Mouse (Mus musculus) neural tube, embryonic 13.5 days (tissue): ENCODE results near the gene Npdc1. TPM values are rescaled to one million over a fixed set of nuclear protein-coding genes. Genes with fewer than 3 reads are reported as not detected.

Experiments used
- ATAC-seq: fragments of 200-750 bp; cut with Nextera tagmentation; 2 replicates; pipeline ENCODE4 v1.8.0; 2017; ENCODE audit warnings: low read depth, mild to moderate bottlenecking, moderate TSS enrichment, moderate library complexity
- H3K27ac ChIP-seq: fragments of 300-500 bp; sonication (generic); replicated peaks from 2 replicates; pipeline ENCODE4 v1.5.1; 2015; ENCODE audit warnings: moderate library complexity, mild to moderate bottlenecking, inconsistent platforms
- H3K27me3 ChIP-seq: fragments of 300-500 bp; sonication (generic); 2 replicates; pipeline ENCODE4 v1.6.1; 2015; ENCODE audit warnings: mild to moderate bottlenecking, inconsistent platforms
- H3K36me3 ChIP-seq: fragments of 300-500 bp; sonication (generic); 2 replicates; pipeline ENCODE4 v1.6.1; 2015; ENCODE audit warnings: mild to moderate bottlenecking, inconsistent platforms
- H3K4me1 ChIP-seq: fragments of 300-500 bp; sonication (generic); replicated peaks from 2 replicates; pipeline ENCODE4 v1.6.1; 2015; ENCODE audit warnings: inconsistent platforms
- H3K4me2 ChIP-seq: fragments of 300-500 bp; sonication (generic); 2 replicates; pipeline ENCODE4 v1.6.1; 2015; ENCODE audit warnings: inconsistent platforms, mild to moderate bottlenecking, moderate library complexity
- H3K4me3 ChIP-seq: fragments of 300-500 bp; sonication (generic); 2 replicates; pipeline ENCODE4 v1.5.1; 2015; ENCODE audit warnings: mild to moderate bottlenecking, inconsistent platforms
- H3K9ac ChIP-seq: fragments of 300-500 bp; sonication (generic); 2 replicates; pipeline ENCODE4 v1.6.1; 2015; ENCODE audit warnings: moderate library complexity, mild to moderate bottlenecking, inconsistent platforms
- H3K9me3 ChIP-seq: fragments of 300-500 bp; sonication (generic); 2 replicates; pipeline ENCODE4 v1.6.1; 2016; ENCODE audit warnings: inconsistent platforms
- WGBS: fragments of 180-500 bp; shearing (Covaris S2); methylation state at CpG from one replicate; pipeline ENCODE4 v1.1.7; 2015; 5-methylcytosine and 5-hydroxymethylcytosine counted together
- polyA plus RNA-seq: library from polyadenylated mRNA; unstranded; fragments of >200 nt; fragmentation: Nextera tagmentation; extraction: Ambion mirVana; gene quantifications from 2 replicates; pipeline ENCODE4 v1.2.1, GENCODE M21; 2015

Npdc1 gene
- 359 and 403 TPM in 2 replicates for polyA plus RNA-seq

- H3K4me1 ChIP-seq, result peaks cover 41% of the 10 kb centered on the region
- H3K9ac ChIP-seq, result 0 out of 2 replicates have a peak within 1 kb of the TSS, but pooled peaks have one; percentile 60
- peaks cover 74% of the 10 kb centered on the region for H3K27me3 ChIP-seq
- no peak within 1 kb of the TSS for H3K4me3 ChIP-seq
- H3K36me3 ChIP-seq, result no peaks in the 10 kb centered on the region
- peak within 1 kb of the TSS; percentile 48 for H3K4me2 ChIP-seq
- ATAC-seq, result no peak
- WGBS, result 61% methylated on average over 8 of the region's 8 CpGs
- H3K9me3 ChIP-seq, result no peaks in the 10 kb centered on the region
- no peak within 1 kb of the TSS for H3K27ac ChIP-seq
Observed at GRCm38 (mm10) chr2:25399051-25399450, at the start of gene Npdc1. Gene Npdc1, plus strand, starts transcription at chr2:25399351.

- 97% methylated on average over 4 of the region's 4 CpGs for WGBS
- H3K4me2 ChIP-seq, result no peak overlapping the region
- H3K27me3 ChIP-seq, result no peaks in the 10 kb centered on the region
- H3K9me3 ChIP-seq, result no peaks in the 10 kb centered on the region
- ATAC-seq, result no peak
- H3K4me1 ChIP-seq, result no peaks in the 10 kb centered on the region
- H3K9ac ChIP-seq, result no peak overlapping the region
- H3K4me3 ChIP-seq, result no peak overlapping the region
- no peak overlapping the region for H3K27ac ChIP-seq
- H3K36me3 ChIP-seq, result peaks cover 95% of the 10 kb centered on the region
Observed at GRCm38 (mm10) chr2:25349499-25349898, 49.7 kb upstream of the Npdc1 start.

GRCm38 (mm10) chr2:25350701-25351100 is 48.5 kb upstream of the Npdc1 start:
- no peak overlapping the region for H3K9ac ChIP-seq
- H3K4me1 ChIP-seq, result peaks cover 10% of the 10 kb centered on the region
- H3K4me3 ChIP-seq, result no peak overlapping the region
- peaks cover 83% of the 10 kb centered on the region for H3K36me3 ChIP-seq
- 95% methylated on average over 3 of the region's 3 CpGs for WGBS
- ATAC-seq, result no peak
- no peaks in the 10 kb centered on the region for H3K27me3 ChIP-seq
- no peak overlapping the region for H3K4me2 ChIP-seq
- no peaks in the 10 kb centered on the region for H3K9me3 ChIP-seq
- H3K27ac ChIP-seq, result no peak overlapping the region

- Histone ChIP-seq H3K4me1 (peaks cover 28% of the 10 kb centered on the region), H3K9me3 (no peaks in the 10 kb centered on the region), H3K9ac (no peak overlapping the region), H3K4me3 (no peak overlapping the region), H3K36me3 (peaks cover 50% of the 10 kb centered on the region), H3K27ac (no peak overlapping the region), H3K27me3 (no peaks in the 10 kb centered on the region), H3K4me2 (no peak overlapping the region)
- WGBS, result 89% methylated on average over 6 of the region's 6 CpGs
- no peak for ATAC-seq
Observed at GRCm38 (mm10) chr2:25354211-25354610, 44.9 kb upstream of the Npdc1 start.

GRCm38 (mm10) chr2:25355419-25356066 is 43.6 kb upstream of the Npdc1 start:
- peak; percentile 37; the same call in 1 of the 2 replicates for ATAC-seq
- WGBS, result 42% methylated on average over 18 of the region's 18 CpGs
- no peaks in the 10 kb centered on the region for H3K27me3 ChIP-seq

GRCm38 (mm10) chr2:25356208-25357079 is 42.7 kb upstream of the Npdc1 start, which contains the start of gene Dpp7:
Gene Dpp7, minus strand, starts transcription at chr2:25356359.
- H3K27ac ChIP-seq, result no peak within 1 kb of the TSS
- ATAC-seq, result peak; percentile 80
- WGBS, result 4% methylated on average over 13 of the region's 13 CpGs
- peak within 1 kb of the TSS; percentile 72 for H3K9ac ChIP-seq
- H3K4me3 ChIP-seq, result peak within 1 kb of the TSS; percentile 54
- peaks cover 28% of the 10 kb centered on the region for H3K36me3 ChIP-seq
- H3K4me2 ChIP-seq, result peak within 1 kb of the TSS; percentile 88
- no peaks in the 10 kb centered on the region for H3K9me3 ChIP-seq
- no peaks in the 10 kb centered on the region for H3K27me3 ChIP-seq
- peaks cover 28% of the 10 kb centered on the region for H3K4me1 ChIP-seq

More at GRCm38 (mm10) chr2:25355419-25356066, 43.6 kb upstream of the Npdc1 start:
- Histone ChIP-seq H3K4me3 (peak overlapping the region; percentile 54), H3K9me3 (no peaks in the 10 kb centered on the region), H3K4me2 (peak overlapping the region; percentile 88), H3K4me1 (peaks cover 28% of the 10 kb centered on the region), H3K36me3 (peaks cover 37% of the 10 kb centered on the region), H3K9ac (peak overlapping the region; percentile 72), H3K27ac (no peak overlapping the region)

- H3K9ac ChIP-seq, result no peak overlapping the region
- H3K4me2 ChIP-seq, result no peak overlapping the region
- peaks cover 23% of the 10 kb centered on the region for H3K27me3 ChIP-seq
- H3K36me3 ChIP-seq, result no peaks in the 10 kb centered on the region
- H3K4me1 ChIP-seq, result peaks cover 30% of the 10 kb centered on the region
- WGBS, result 86% methylated on average over 4 of the region's 4 CpGs
- H3K27ac ChIP-seq, result no peak overlapping the region
- no peaks in the 10 kb centered on the region for H3K9me3 ChIP-seq
- ATAC-seq, result no peak
- H3K4me3 ChIP-seq, result no peak overlapping the region
Observed at GRCm38 (mm10) chr2:25359848-25360247, 39.3 kb upstream of the Npdc1 start.

- no peak overlapping the region for H3K4me3 ChIP-seq
- WGBS, result 66% methylated on average over 13 of the region's 13 CpGs
- peaks cover 12% of the 10 kb centered on the region for H3K4me1 ChIP-seq
- no peak overlapping the region for H3K27ac ChIP-seq
- no peak overlapping the region for H3K4me2 ChIP-seq
- no peaks in the 10 kb centered on the region for H3K9me3 ChIP-seq
- no peak overlapping the region for H3K9ac ChIP-seq
- H3K36me3 ChIP-seq, result no peaks in the 10 kb centered on the region
- no peak for ATAC-seq
- H3K27me3 ChIP-seq, result peaks cover 52% of the 10 kb centered on the region
Observed at GRCm38 (mm10) chr2:25363478-25364178, 35.5 kb upstream of the Npdc1 start.

- H3K4me2 ChIP-seq, result peak overlapping the region; percentile 99
Observed at GRCm38 (mm10) chr2:25364313-25364712, 34.8 kb upstream of the Npdc1 start.

GRCm38 (mm10) chr2:25364761-25365090 is 34.4 kb upstream of the Npdc1 start:
- H3K9me3 ChIP-seq, result no peaks in the 10 kb centered on the region
- peaks cover 55% of the 10 kb centered on the region for H3K27me3 ChIP-seq
- H3K4me1 ChIP-seq, result peaks cover 12% of the 10 kb centered on the region
- H3K4me2 ChIP-seq, result peak overlapping the region; percentile 99
- peak overlapping the region; percentile 79 for H3K9ac ChIP-seq
- ATAC-seq, result peak; percentile 30; the same call in 1 of the 2 replicates
- H3K4me3 ChIP-seq, result peak overlapping the region; percentile 56
- no peak overlapping the region for H3K27ac ChIP-seq
- no peaks in the 10 kb centered on the region for H3K36me3 ChIP-seq
- WGBS, result 30% methylated on average over 9 of the region's 9 CpGs

More at GRCm38 (mm10) chr2:25364313-25364712, 34.8 kb upstream of the Npdc1 start:
- no peaks in the 10 kb centered on the region for H3K9me3 ChIP-seq
- H3K36me3 ChIP-seq, result no peaks in the 10 kb centered on the region
- H3K9ac ChIP-seq, result no peak overlapping the region
- peaks cover 12% of the 10 kb centered on the region for H3K4me1 ChIP-seq
- H3K4me3 ChIP-seq, result peak overlapping the region; percentile 56
- H3K27me3 ChIP-seq, result peaks cover 55% of the 10 kb centered on the region
- H3K27ac ChIP-seq, result no peak overlapping the region
- ATAC-seq, result no peak
- WGBS, result 97% methylated on average over 4 of the region's 4 CpGs

- peak within 1 kb of the TSS; percentile 99 for H3K4me2 ChIP-seq
- peak within 1 kb of the TSS; percentile 56 for H3K4me3 ChIP-seq
- H3K27ac ChIP-seq, result 0 out of 2 replicates have a peak within 1 kb of the TSS, but pooled peaks have one; percentile 9
- H3K9ac ChIP-seq, result peak within 1 kb of the TSS; percentile 79
- peaks cover 12% of the 10 kb centered on the region for H3K4me1 ChIP-seq
- under 1% methylated on average over 47 of the region's 54 CpGs for WGBS
- no peaks in the 10 kb centered on the region for H3K36me3 ChIP-seq
- H3K27me3 ChIP-seq, result peaks cover 55% of the 10 kb centered on the region
- H3K9me3 ChIP-seq, result no peaks in the 10 kb centered on the region
- ATAC-seq, result peak; percentile 75
Observed at GRCm38 (mm10) chr2:25365091-25365761, 33.9 kb upstream of the Npdc1 start, which contains the start of gene Uap1l1. Gene Uap1l1, minus strand, starts transcription at chr2:25365682.
